Mouse (Mus musculus): Measurements from ENCODE around the gene Olfr1215. TPM values are rescaled to one million over a fixed set of nuclear protein-coding genes. Genes with fewer than 3 reads are reported as not detected.
"Not testable (repeated sequence)": the region's sequence is repeated elsewhere in the genome, so short reads cannot be mapped to it uniquely, and the experiment has no call there.

The Olfr1215 gene
- total RNA-seq (2012; rRNA removed): not detected in 2 replicates

DNA sequence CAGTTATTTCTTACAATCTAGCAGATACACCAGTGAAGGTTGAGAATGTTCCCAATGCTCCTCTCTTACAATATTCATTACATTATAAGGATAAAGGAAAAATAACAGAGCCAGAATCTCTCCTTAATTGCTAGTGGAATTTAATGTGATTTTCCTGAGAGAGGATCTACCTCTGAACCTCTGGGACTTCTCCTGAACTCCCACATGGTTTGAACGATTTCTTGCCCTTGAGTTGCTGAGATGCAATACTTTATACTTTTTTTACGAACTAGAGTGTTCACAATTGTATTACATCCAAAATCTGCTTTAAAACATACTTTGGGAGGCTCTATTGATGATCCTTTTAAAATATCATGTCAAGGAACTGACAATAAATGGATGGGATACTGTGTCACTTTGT, at the start of gene Olfr1215:
TSS of gene Olfr1215 (minus strand) at position 101 of the 400 bp plus-strand sequence.
- in situ Hi-C loops (cut with MboI; ENCODE audit: low sequenced_read_pairs in 2 of 2, unreplicated experiment in 2 of 2): no loop called here
- Histone ChIP-seq H3K9me3 (ENCODE audit: control insufficient read depth, insufficient read depth, low read depth, low read length) (no peaks in the 10 kb centered on the region), H3K4me1 (ENCODE audit: control insufficient read depth in 2 of 2, insufficient read depth in 2 of 2, low read length in 2 of 2, poor library complexity in 1 of 2) (no peaks in the 10 kb centered on the region), H3K36me3 (ENCODE audit: control insufficient read depth, insufficient read depth, low read length, poor library complexity, severe bottlenecking) (no peaks in the 10 kb centered on the region), H3K4me3 (ENCODE audit: insufficient read depth in 1 of 2, low read depth in 1 of 2, low read length in 2 of 2, poor library complexity in 1 of 2, severe bottlenecking in 1 of 2) (no peak within 1 kb of the TSS), H3K9ac (ENCODE audit: insufficient read depth, low read depth, low read length, poor library complexity, severe bottlenecking) (no peak within 1 kb of the TSS), H3K27ac (ENCODE audit: insufficient read depth, low read depth, low read length, poor library complexity, severe bottlenecking) (no peak within 1 kb of the TSS)
- DNase-seq (ENCODE audit: low read depth, low spot score): no peak
- TF ChIP-seq ZC3H11A (IDR thresholded peaks at IDR 0.05; ENCODE audit: borderline replicate concordance, low read depth, low read length) (no peak), HCFC1 (IDR thresholded peaks at IDR 0.05; ENCODE audit: borderline replicate concordance, insufficient read depth, low read length) (no peak), MAFK (IDR thresholded peaks at IDR 0.05; ENCODE audit: insufficient read depth, low read depth, low read length) (no peak), CHD2 (IDR thresholded peaks at IDR 0.05; ENCODE audit: low read depth, low read length) (no peak), ZNF384 (IDR thresholded peaks at IDR 0.05; ENCODE audit: low read depth, low read length) (no peak)

DNA sequence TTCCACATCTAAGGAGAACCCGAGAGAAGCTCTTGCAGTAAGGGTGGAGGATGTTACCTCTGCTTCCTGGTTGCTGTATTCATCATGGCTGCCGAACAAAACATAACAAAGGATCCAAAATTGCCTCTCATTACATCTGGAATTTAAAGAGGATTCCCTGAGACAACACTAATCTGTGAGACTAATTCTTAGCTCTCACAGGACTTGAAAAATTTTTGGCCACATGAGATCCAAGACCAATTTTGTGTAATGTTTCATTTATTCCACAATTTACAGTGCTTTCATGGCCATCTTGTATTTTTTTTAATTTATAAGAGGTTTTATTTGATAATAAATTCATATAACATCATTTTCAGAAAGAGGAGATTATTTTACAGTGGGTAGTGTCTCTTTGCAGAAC, 25.2 kb upstream of the Olfr1215 start, which contains the start of gene Olfr1217:
TSS of gene Olfr1217 (minus strand) at position 101 of the 400 bp plus-strand sequence.
- TF ChIP-seq MAFK (IDR thresholded peaks at IDR 0.05; ENCODE audit: insufficient read depth, low read depth, low read length) (no peak), ZNF384 (IDR thresholded peaks at IDR 0.05; ENCODE audit: low read depth, low read length) (no peak), HCFC1 (IDR thresholded peaks at IDR 0.05; ENCODE audit: borderline replicate concordance, insufficient read depth, low read length) (no peak)
- H3K9me3 ChIP-seq (ENCODE audit: control insufficient read depth, insufficient read depth, low read depth, low read length): no peaks in the 10 kb centered on the region
- H3K27ac ChIP-seq (ENCODE audit: insufficient read depth, low read depth, low read length, poor library complexity, severe bottlenecking): no peak within 1 kb of the TSS
- no peak within 1 kb of the TSS for H3K9ac ChIP-seq (ENCODE audit: insufficient read depth, low read depth, low read length, poor library complexity, severe bottlenecking)
- in situ Hi-C loops (cut with MboI; ENCODE audit: low sequenced_read_pairs in 2 of 2, unreplicated experiment in 2 of 2): no loop called here
- H3K4me3 ChIP-seq (ENCODE audit: insufficient read depth in 1 of 2, low read depth in 1 of 2, low read length in 2 of 2, poor library complexity in 1 of 2, severe bottlenecking in 1 of 2): no peak within 1 kb of the TSS
- no peak for DNase-seq (ENCODE audit: low read depth, low spot score)
- H3K4me1 ChIP-seq (ENCODE audit: control insufficient read depth in 2 of 2, insufficient read depth in 2 of 2, low read length in 2 of 2, poor library complexity in 1 of 2): no peaks in the 10 kb centered on the region
- H3K36me3 ChIP-seq (ENCODE audit: control insufficient read depth, insufficient read depth, low read length, poor library complexity, severe bottlenecking): no peaks in the 10 kb centered on the region

GRCm38 (mm10) chr2:89021436-89021835, 14.7 kb upstream of the Olfr1215 start:
- H3K27ac ChIP-seq (ENCODE audit: insufficient read depth, low read depth, low read length, poor library complexity, severe bottlenecking); H3K36me3 ChIP-seq (ENCODE audit: control insufficient read depth, insufficient read depth, low read length, poor library complexity, severe bottlenecking); in situ Hi-C loops (cut with MboI; ENCODE audit: low sequenced_read_pairs in 2 of 2, unreplicated experiment in 2 of 2); H3K4me3 ChIP-seq (ENCODE audit: insufficient read depth in 1 of 2, low read depth in 1 of 2, low read length in 2 of 2, poor library complexity in 1 of 2, severe bottlenecking in 1 of 2); H3K9me3 ChIP-seq (ENCODE audit: control insufficient read depth, insufficient read depth, low read depth, low read length); H3K9ac ChIP-seq (ENCODE audit: insufficient read depth, low read depth, low read length, poor library complexity, severe bottlenecking); H3K4me1 ChIP-seq (ENCODE audit: control insufficient read depth in 2 of 2, insufficient read depth in 2 of 2, low read length in 2 of 2, poor library complexity in 1 of 2); DNase-seq (ENCODE audit: low read depth, low spot score): not testable (repeated sequence)

GRCm38 (mm10) chr2:89018240-89018639, 11.5 kb upstream of the Olfr1215 start, which contains the start of gene Olfr1216:
Gene Olfr1216 (minus strand): TSS chr2:89018340.
- no peak for TF ChIP-seq CHD2 (IDR thresholded peaks at IDR 0.05; ENCODE audit: low read depth, low read length)
- TF ChIP-seq ZC3H11A (IDR thresholded peaks at IDR 0.05; ENCODE audit: borderline replicate concordance, low read depth, low read length): no peak
- no peak for TF ChIP-seq MAFK (IDR thresholded peaks at IDR 0.05; ENCODE audit: insufficient read depth, low read depth, low read length)
- no peak for TF ChIP-seq HCFC1 (IDR thresholded peaks at IDR 0.05; ENCODE audit: borderline replicate concordance, insufficient read depth, low read length)
- no peak for TF ChIP-seq ZNF384 (IDR thresholded peaks at IDR 0.05; ENCODE audit: low read depth, low read length)
- Histone ChIP-seq H3K9ac (ENCODE audit: insufficient read depth, low read depth, low read length, poor library complexity, severe bottlenecking) (no peak within 1 kb of the TSS), H3K27ac (ENCODE audit: insufficient read depth, low read depth, low read length, poor library complexity, severe bottlenecking) (no peak within 1 kb of the TSS), H3K4me3 (ENCODE audit: insufficient read depth in 1 of 2, low read depth in 1 of 2, low read length in 2 of 2, poor library complexity in 1 of 2, severe bottlenecking in 1 of 2) (no peak within 1 kb of the TSS), H3K9me3 (ENCODE audit: control insufficient read depth, insufficient read depth, low read depth, low read length) (no peaks in the 10 kb centered on the region), H3K4me1 (ENCODE audit: control insufficient read depth in 2 of 2, insufficient read depth in 2 of 2, low read length in 2 of 2, poor library complexity in 1 of 2) (no peaks in the 10 kb centered on the region), H3K36me3 (ENCODE audit: control insufficient read depth, insufficient read depth, low read length, poor library complexity, severe bottlenecking) (no peaks in the 10 kb centered on the region)
- in situ Hi-C loops (cut with MboI; ENCODE audit: low sequenced_read_pairs in 2 of 2, unreplicated experiment in 2 of 2): no loop called here
- no peak for DNase-seq (ENCODE audit: low read depth, low spot score)

DNA sequence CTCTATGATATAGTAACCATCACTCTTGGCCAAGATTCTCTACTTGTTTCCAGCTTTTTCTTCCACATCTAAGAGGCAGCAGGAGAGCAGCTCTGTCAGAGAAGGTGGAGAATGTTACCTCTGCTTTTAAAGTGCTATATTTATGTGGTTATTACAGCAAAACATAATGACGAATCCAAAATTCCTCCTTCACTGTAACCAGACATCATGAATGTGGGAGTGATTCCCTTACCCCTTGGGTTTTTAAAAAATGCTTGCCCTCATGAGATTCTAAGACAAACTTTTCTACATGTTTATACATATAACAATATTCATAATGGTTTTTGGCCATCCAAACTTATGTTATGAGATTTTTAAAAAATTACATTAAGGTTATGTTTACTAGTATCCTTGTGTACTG, 14.2 kb downstream of the Olfr1215 start, which contains the start of gene Olfr1214:
TSS of gene Olfr1214 (minus strand) at position 101 of the 400 bp plus-strand sequence.
- in situ Hi-C loops (cut with MboI; ENCODE audit: low sequenced_read_pairs in 2 of 2, unreplicated experiment in 2 of 2): no loop called here
- DNase-seq (ENCODE audit: low read depth, low spot score): no peak
- Histone ChIP-seq H3K4me1 (ENCODE audit: control insufficient read depth in 2 of 2, insufficient read depth in 2 of 2, low read length in 2 of 2, poor library complexity in 1 of 2) (no peaks in the 10 kb centered on the region), H3K27ac (ENCODE audit: insufficient read depth, low read depth, low read length, poor library complexity, severe bottlenecking) (no peak within 1 kb of the TSS), H3K9ac (ENCODE audit: insufficient read depth, low read depth, low read length, poor library complexity, severe bottlenecking) (no peak within 1 kb of the TSS), H3K9me3 (ENCODE audit: control insufficient read depth, insufficient read depth, low read depth, low read length) (no peaks in the 10 kb centered on the region), H3K4me3 (ENCODE audit: insufficient read depth in 1 of 2, low read depth in 1 of 2, low read length in 2 of 2, poor library complexity in 1 of 2, severe bottlenecking in 1 of 2) (no peak within 1 kb of the TSS), H3K36me3 (ENCODE audit: control insufficient read depth, insufficient read depth, low read length, poor library complexity, severe bottlenecking) (no peaks in the 10 kb centered on the region)
- TF ChIP-seq CHD2 (IDR thresholded peaks at IDR 0.05; ENCODE audit: low read depth, low read length) (no peak), HCFC1 (IDR thresholded peaks at IDR 0.05; ENCODE audit: borderline replicate concordance, insufficient read depth, low read length) (no peak), ZNF384 (IDR thresholded peaks at IDR 0.05; ENCODE audit: low read depth, low read length) (no peak), ZC3H11A (IDR thresholded peaks at IDR 0.05; ENCODE audit: borderline replicate concordance, low read depth, low read length) (no peak), MAFK (IDR thresholded peaks at IDR 0.05; ENCODE audit: insufficient read depth, low read depth, low read length) (no peak)
